Mouse (Mus musculus) myocyte (in vitro differentiated cells): ENCODE data around the gene Echdc2.

Experiments used
- CEBPB ChIP-seq: IDR thresholded peaks from 2 replicates; pipeline ENCODE4 v1.6.1; 2011; ENCODE audit warnings: mild to moderate bottlenecking, moderate library complexity; ENCODE audit not compliant: poor library complexity, insufficient read depth, severe bottlenecking
- E2F4 ChIP-seq: IDR thresholded peaks from one replicate; pipeline ENCODE4 v1.6.1; 2011; ENCODE audit warnings: mild to moderate bottlenecking, control low read depth, moderate library complexity; ENCODE audit not compliant: insufficient read depth
- MAX ChIP-seq: IDR thresholded peaks from one replicate; pipeline ENCODE4 v1.6.1; 2011; ENCODE audit warnings: low read depth, mild to moderate bottlenecking, control low read depth
- MYOD1 ChIP-seq, 3 experiments: IDR thresholded peaks; one replicate each; pipeline ENCODE4 v1.6.1; 2011; ENCODE audit warnings: control low read depth in 2 of 3, low read depth in 2 of 3, mild to moderate bottlenecking in 2 of 3, moderate library complexity in 1 of 3; ENCODE audit not compliant: insufficient read length in 2 of 3, control insufficient read depth in 1 of 3
- POLR2A ChIP-seq: IDR thresholded peaks from one replicate; pipeline ENCODE4 v1.6.1; 2011; ENCODE audit warnings: low read depth, mild to moderate bottlenecking, control low read depth, moderate library complexity; ENCODE audit not compliant: insufficient read length
- POLR2AphosphoS2 ChIP-seq: IDR thresholded peaks from one replicate; pipeline ENCODE4 v1.6.1; 2011; ENCODE audit warnings: low read depth, control low read depth; ENCODE audit not compliant: insufficient read length
- SRF ChIP-seq: IDR thresholded peaks from one replicate; pipeline ENCODE4 v1.6.1; 2011; ENCODE audit warnings: low read depth; ENCODE audit not compliant: control insufficient read depth, insufficient read length
- TCF3 ChIP-seq: IDR thresholded peaks from one replicate; pipeline ENCODE4 v1.6.1; 2011; ENCODE audit warnings: low read depth, control low read depth; ENCODE audit not compliant: insufficient read length
- USF1 ChIP-seq: IDR thresholded peaks from one replicate; pipeline ENCODE4 v1.6.1; 2011; ENCODE audit warnings: low read depth, mild to moderate bottlenecking, control low read depth, moderate library complexity

DNA sequence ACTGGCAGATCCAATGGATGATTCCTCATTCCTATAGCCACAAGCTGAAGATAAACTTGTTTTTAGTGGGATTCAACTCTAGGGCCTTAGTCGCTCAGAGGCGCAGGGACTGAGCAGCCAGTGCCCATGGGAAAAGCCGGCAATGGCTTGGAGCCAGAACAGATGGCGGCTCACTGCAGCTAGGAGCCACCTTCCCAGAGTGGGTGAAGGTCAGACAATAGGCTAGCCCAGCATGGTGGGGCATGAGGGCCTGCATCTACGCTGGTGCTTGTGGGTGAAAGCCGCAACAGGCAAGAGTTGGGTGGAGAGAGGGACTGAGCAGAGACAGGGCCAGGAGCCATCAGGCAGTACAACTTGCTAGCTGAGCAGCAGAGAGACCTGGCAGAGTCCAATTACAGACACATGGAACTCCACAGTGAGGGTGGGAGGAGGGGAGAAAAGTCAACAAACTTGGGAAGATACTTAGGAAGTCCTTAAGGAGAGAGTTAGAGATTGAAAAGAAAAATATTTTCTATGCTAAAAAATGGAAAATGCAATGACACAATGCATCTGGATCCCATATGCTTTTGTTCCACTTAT, 31.1 kb downstream of the Echdc2 start:
- TF ChIP-seq POLR2A (no peak), E2F4 (no peak), MAX (no peak), SRF (no peak), CEBPB (no peak), USF1 (no peak), MYOD1 (IDR thresholded peaks at IDR 0.05; ENCODE audit: control insufficient read depth in 1 of 3, insufficient read length in 2 of 3, low read depth in 2 of 3) (no peak), TCF3 (no peak), POLR2AphosphoS2 (no peak)
